Mouse (Mus musculus) forebrain, postnatal 0 days (tissue): ENCODE measurements around the gene Enoph1. TPM values are rescaled to one million over a fixed set of nuclear protein-coding genes. Genes with fewer than 3 reads are reported as not detected.

Experiments used
- ATAC-seq: fragments of 200-750 bp; cut with Nextera tagmentation; 2 replicates; pipeline ENCODE4 v1.8.0; 2017; ENCODE audit warnings: mild to moderate bottlenecking, moderate library complexity
- DNase-seq: peaks from one replicate; pipeline ENCODE4 v3.0.0-alpha.2; 2015
- H3K27ac ChIP-seq: fragments of 300-500 bp; sonication (generic); 2 replicates; pipeline ENCODE4 v1.5.1; 2014; ENCODE audit warnings: low read depth, mild to moderate bottlenecking, antibody characterized with exemption, low read length, moderate library complexity, mixed read lengths
- H3K27me3 ChIP-seq: fragments of 300-500 bp; sonication (generic); 2 replicates; pipeline ENCODE4 v1.6.1; 2014; ENCODE audit warnings: mild to moderate bottlenecking, low read length, mixed read lengths; ENCODE audit not compliant: insufficient read depth
- H3K36me3 ChIP-seq: fragments of 300-500 bp; sonication (generic); 2 replicates; pipeline ENCODE4 v1.6.1; 2014; ENCODE audit warnings: mild to moderate bottlenecking, moderate library complexity; ENCODE audit not compliant: insufficient read depth
- H3K4me1 ChIP-seq: fragments of 300-500 bp; sonication (generic); 2 replicates; pipeline ENCODE4 v1.6.1; 2014; ENCODE audit warnings: antibody characterized with exemption; ENCODE audit not compliant: insufficient read depth
- H3K4me2 ChIP-seq: fragments of 300-500 bp; sonication (generic); 2 replicates; pipeline ENCODE4 v1.6.1; 2014; ENCODE audit warnings: low read depth, mild to moderate bottlenecking, moderate library complexity
- H3K4me3 ChIP-seq: fragments of 300-500 bp; sonication (generic); 2 replicates; pipeline ENCODE4 v1.5.1; 2014; ENCODE audit warnings: low read depth, low read length, mixed read lengths
- H3K9ac ChIP-seq: fragments of 300-500 bp; sonication (generic); 2 replicates; pipeline ENCODE4 v1.6.1; 2014; ENCODE audit warnings: mild to moderate bottlenecking
- H3K9me3 ChIP-seq: fragments of 300-500 bp; sonication (generic); 2 replicates; pipeline ENCODE4 v1.6.1; 2016; ENCODE audit warnings: low read length
- CTCF ChIP-seq: sonication (generic); IDR thresholded peaks from 2 replicates; pipeline ENCODE4 v1.5.1; 2016; ENCODE audit warnings: antibody characterized with exemption, control low read depth, low read depth
- whole genome bisulfite sequencing: fragments of 180-500 bp; shearing (Covaris S2); extraction: QIAGEN DNeasy Blood & Tissue Kit; methylation state at CpG from one replicate; pipeline ENCODE4 v1.1.7; 2014; 5-methylcytosine and 5-hydroxymethylcytosine counted together
- polyA plus RNA-seq: library from polyadenylated mRNA; unstranded; fragments of >200 nt; fragmentation: Nextera tagmentation; extraction: Ambion mirVana; gene quantifications from 2 replicates; pipeline ENCODE4 v1.2.1, GENCODE M21; 2015
- total RNA-seq: library from RNA; depleted of rRNA; stranded (reverse); fragments of >200 nt; gene quantifications from 2 replicates; pipeline ENCODE4 v1.2.3, GENCODE M21; 2014

The Enoph1 gene
- total and polyA plus RNA-seq, 2 experiments from 2014 or later = 58.6 to 67.6 TPM

DNA sequence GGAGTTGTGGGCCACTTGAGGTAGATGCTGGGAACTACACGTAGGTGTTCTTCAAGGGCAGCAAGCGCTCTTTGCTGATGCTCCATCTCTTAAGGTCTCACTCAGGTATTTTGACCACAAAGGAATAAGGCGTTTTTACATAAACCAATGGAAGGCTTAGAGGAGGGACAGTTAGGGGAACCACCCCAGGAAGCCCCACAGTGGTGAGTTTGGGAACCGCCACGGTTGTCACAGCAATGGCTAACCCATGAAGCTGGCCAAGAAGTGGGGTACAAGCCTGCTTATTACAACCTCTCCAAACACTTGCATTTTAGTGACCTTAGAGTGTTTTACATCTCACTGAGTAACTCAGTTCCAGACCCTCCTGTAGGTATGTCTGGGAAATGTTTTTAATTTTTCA is 31.8 kb downstream of the Enoph1 start:
- 94% methylated on average over 5 of the region's 5 CpGs for WGBS
- TF ChIP-seq CTCF = no peak
- H3K4me3 ChIP-seq = no peak overlapping the region

DNA sequence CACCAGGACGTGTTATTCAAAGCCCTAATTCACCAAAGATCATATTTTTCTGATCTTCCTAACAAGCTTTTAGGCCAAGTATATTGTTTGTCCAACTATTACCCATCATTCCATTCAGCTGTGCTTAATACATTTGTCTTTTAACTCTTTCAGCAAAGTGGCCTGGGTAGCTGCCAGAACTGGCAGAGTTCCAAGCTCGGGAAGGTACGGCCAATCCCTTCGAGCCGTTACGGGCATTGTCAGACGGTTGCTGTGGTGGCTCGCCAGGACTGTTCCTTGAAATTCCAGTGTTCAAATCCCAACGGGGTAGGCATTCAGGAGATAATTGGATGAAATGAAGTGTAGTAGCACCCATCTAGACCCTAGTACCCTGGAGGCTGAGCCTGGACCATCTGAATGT is 32.8 kb downstream of the Enoph1 start:
- Histone ChIP-seq H3K9me3 (no peaks in the 10 kb centered on the region), H3K4me1 (no peaks in the 10 kb centered on the region), H3K9ac (no peak overlapping the region), H3K36me3 (peaks cover 25% of the 10 kb centered on the region), H3K27ac (no peak overlapping the region), H3K27me3 (no peaks in the 10 kb centered on the region), H3K4me3 (no peak overlapping the region), H3K4me2 (no peak overlapping the region)
- WGBS = 22% methylated on average over 9 of the region's 9 CpGs
- no peak for TF ChIP-seq CTCF
- no peak for DNase-seq
- no peak for ATAC-seq

More for the DNA sequence above, 31.8 kb downstream of the Enoph1 start:
- Histone ChIP-seq H3K4me1 (no peaks in the 10 kb centered on the region), H3K27me3 (no peaks in the 10 kb centered on the region), H3K36me3 (peaks cover 26% of the 10 kb centered on the region), H3K27ac (no peak overlapping the region), H3K9me3 (no peaks in the 10 kb centered on the region), H3K4me2 (no peak overlapping the region), H3K9ac (no peak overlapping the region)
- ATAC-seq = no peak
- no peak for DNase-seq

DNA sequence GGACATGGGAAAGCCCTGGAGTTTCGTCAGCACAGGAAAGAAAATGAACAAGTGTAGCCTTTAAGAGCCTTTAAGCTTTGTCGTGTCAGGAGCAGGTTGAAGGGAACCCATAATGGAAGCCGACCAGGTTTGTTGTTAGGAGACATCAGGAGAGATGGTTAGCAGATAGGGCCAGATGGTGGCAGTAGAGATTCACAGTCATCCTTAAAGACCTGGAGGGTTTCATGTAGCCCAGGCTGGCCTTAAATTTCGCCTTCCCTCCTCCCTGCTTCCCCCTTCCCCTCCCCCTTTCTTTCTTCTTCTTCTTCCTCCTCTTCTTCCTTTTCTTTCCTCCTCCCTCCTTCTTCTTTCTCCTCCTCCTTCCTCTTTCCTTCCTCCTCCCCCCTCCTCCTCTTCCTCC is 34.8 kb downstream of the Enoph1 start:
- no peak overlapping the region for H3K4me2 ChIP-seq
- DNase-seq (peak; percentile 62), ATAC-seq (no peak)
- no peak overlapping the region for H3K27ac ChIP-seq
- H3K4me1 ChIP-seq = no peaks in the 10 kb centered on the region
- H3K4me3 ChIP-seq = no peak overlapping the region
- H3K27me3 ChIP-seq = no peaks in the 10 kb centered on the region
- no peaks in the 10 kb centered on the region for H3K9me3 ChIP-seq
- peak; percentile 64 for TF ChIP-seq CTCF
- WGBS = 55% methylated on average over 4 of the region's 4 CpGs
- H3K36me3 ChIP-seq = peaks cover 8% of the 10 kb centered on the region; the same call in 1 of the 2 replicates
- H3K9ac ChIP-seq = no peak overlapping the region

DNA sequence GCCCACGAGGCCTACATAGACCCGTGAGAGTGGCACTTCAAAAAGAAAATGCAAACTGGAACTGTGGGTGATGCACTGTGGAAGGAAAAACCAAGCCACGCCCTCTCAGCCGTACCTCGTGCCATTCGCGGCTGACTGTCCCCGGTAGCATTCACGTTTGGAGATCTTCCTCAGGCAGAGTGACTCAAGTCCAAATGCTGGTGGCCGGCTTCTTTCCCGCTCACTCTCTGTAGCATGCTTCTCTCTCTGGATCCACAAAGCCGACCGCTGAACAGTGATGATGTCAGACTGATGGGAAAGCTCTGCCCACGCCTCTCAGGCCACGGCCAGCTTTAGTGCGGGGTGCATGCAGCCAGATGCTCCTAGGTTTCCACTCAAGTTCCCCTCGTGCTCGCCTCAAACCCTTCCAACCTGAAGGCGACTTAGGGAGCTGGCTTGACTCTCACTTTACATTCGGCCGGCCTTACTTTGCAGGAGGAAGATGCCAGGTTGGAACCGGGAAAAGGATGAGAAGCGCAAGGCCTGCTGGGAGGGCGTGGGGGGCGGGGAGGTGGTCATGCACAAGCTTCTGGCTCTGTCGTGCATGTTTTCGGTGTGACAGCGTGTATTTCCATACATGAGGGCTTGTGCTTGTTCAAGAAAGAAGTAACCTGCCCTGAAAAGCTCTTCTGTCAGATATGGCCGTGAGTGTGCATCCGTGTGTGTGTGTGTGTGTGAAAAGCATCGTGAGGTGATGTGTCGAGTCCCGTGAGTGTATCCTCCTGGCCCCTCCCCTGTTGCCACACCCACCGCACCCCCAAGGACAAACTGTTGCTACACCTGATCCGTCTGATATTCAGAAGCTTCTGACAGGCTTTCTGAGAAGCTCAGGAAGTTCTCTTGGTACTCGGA is 39.5 kb downstream of the Enoph1 start:
- Histone ChIP-seq H3K36me3 (no peaks in the 10 kb centered on the region), H3K4me2 (peak overlapping the region; percentile 39), H3K4me1 (no peaks in the 10 kb centered on the region), H3K9me3 (no peaks in the 10 kb centered on the region), H3K27ac (0 out of 2 replicates have a peak overlapping the region, but pooled peaks have one; percentile 35), H3K9ac (0 out of 2 replicates have a peak overlapping the region, but pooled peaks have one; percentile 18), H3K4me3 (peak overlapping the region; percentile 7; the same call in 1 of the 2 replicates), H3K27me3 (no peaks in the 10 kb centered on the region)
- no peak for TF ChIP-seq CTCF
- 0 out of 2 replicates have a peak, but pooled peaks have one; percentile 16 for ATAC-seq
- DNase-seq = peak; percentile 52
- WGBS = 38% methylated on average over 36 of the region's 36 CpGs

DNA sequence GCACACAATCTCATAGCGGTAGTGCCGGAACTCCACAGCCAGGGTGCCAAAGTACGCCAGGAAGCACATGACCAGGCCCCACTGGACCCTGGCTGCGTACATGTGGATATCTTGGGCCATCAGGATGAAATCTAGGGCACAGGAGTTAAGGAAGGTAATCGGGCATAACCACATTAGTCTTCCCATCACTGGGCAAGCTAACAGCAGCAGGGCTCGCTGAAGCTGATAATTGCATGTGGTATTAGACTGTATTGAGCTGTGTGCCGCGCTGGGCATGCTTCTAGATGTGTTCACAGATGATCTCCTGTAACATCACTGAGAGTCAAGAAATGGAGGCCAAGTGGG is 40.1 kb downstream of the Enoph1 start:
- Histone ChIP-seq H3K27ac (no peak overlapping the region), H3K36me3 (no peaks in the 10 kb centered on the region), H3K9ac (no peak overlapping the region), H3K27me3 (no peaks in the 10 kb centered on the region), H3K4me3 (no peak overlapping the region), H3K9me3 (no peaks in the 10 kb centered on the region), H3K4me2 (no peak overlapping the region), H3K4me1 (no peaks in the 10 kb centered on the region)
- TF ChIP-seq CTCF = no peak
- DNase-seq (no peak), ATAC-seq (no peak)
- 77% methylated on average over 8 of the region's 8 CpGs for WGBS

DNA sequence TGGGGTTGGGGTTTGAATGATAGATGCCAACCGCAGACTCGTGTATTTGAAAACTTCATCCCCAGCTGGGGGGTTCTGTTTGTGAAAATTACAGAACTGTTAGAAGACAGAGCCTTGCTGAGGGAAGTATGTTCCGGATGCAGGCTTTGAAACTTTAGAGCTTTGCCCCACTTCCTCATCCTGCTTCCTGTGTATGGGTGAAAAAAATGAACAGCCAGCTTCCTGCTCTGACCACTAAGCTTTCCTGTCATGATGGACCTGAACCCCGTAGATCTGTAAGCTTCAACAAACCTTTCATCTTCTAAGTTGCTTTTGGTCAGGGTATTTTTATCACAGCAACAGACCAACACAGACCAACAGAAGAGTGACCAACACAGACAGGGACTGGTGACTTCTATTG is 42.2 kb downstream of the Enoph1 start:
- Histone ChIP-seq H3K9ac (no peak overlapping the region), H3K27ac (no peak overlapping the region)
- 84% methylated on average over 4 of the region's 4 CpGs for WGBS

DNA sequence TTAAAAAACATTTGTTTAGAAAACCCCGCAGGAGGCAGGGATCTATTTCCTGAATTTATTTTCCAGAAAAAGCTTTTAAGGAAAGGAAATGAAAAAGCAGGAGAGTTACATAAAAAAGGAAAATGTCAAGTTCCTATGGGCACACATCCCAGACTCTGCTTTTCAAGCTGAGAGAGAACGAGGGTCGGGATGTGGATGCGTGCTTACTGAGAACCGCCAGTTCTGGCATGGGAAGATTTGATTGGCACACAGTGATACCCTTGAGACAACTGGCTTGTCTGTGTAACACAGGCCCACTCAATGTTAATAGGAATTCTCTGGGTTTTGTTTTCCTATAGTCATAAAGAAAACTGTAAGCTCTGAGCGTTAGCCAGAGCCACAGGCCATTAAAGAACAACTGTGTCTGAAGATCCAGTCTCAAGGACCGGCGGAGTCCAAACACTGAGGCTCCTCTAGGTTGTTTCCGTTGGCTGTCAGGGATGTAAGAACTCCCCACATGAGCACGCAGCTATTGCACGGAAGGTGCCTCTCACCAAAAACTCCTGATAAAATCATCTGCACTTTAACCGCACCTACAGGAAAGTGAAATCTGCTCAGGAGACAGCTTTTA is 44.3 kb downstream of the Enoph1 start:
- H3K27ac ChIP-seq = peak overlapping the region; percentile 60; the same call in 1 of the 2 replicates
- no peaks in the 10 kb centered on the region for H3K4me1 ChIP-seq
- 34% methylated on average over 12 of the region's 12 CpGs for WGBS
- DNase-seq (peak; percentile 51), ATAC-seq (peak; percentile 53; the same call in 1 of the 2 replicates)
- no peak overlapping the region for H3K9ac ChIP-seq
- H3K4me3 ChIP-seq = no peak overlapping the region
- H3K9me3 ChIP-seq = no peaks in the 10 kb centered on the region
- H3K4me2 ChIP-seq = no peak overlapping the region
- no peaks in the 10 kb centered on the region; the same call in 1 of the 2 replicates for H3K36me3 ChIP-seq
- TF ChIP-seq CTCF = no peak
- no peaks in the 10 kb centered on the region for H3K27me3 ChIP-seq

More for the DNA sequence above, 42.2 kb downstream of the Enoph1 start:
- ATAC-seq = no peak
- Histone ChIP-seq H3K9me3 (no peaks in the 10 kb centered on the region), H3K27me3 (no peaks in the 10 kb centered on the region), H3K4me1 (no peaks in the 10 kb centered on the region), H3K4me3 (no peak overlapping the region), H3K36me3 (no peaks in the 10 kb centered on the region), H3K4me2 (no peak overlapping the region)
- no peak for DNase-seq
- TF ChIP-seq CTCF = no peak
